In the genomic region with DNA sequence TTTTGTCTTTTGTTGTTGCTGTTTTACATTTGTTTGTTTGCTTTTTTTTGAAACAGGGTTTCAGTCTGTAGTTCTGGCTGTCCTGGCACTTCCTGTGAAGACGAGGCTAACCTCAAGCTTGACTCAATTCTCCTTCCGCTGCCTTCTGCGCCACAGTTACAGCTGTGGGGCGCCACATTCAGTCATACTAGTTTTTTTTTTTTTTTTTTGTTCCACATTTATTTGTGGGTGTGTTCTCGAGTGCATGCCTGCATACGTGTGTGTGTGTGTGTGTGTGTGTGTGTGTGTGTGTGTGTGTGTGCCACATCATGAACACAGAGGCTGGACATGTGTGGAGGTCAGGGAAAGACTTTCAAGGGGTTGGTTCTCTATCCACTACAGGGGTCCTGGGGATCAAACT, we compare ENCODE assay signal across 15 mouse cellular contexts. TPM values are rescaled to one million over a fixed set of nuclear protein-coding genes. Genes with fewer than 3 reads are reported as not detected.
A peak's percentile ranks its signal among the peaks of the same experiment; 100 is the strongest.
DNase-seq lines count a peak whose midpoint lies in the region; ATAC-seq and TF ChIP-seq lines count a peak whose summit lies in the region.
"Had no signal": no experiment of that assay in that cellular context is flagged by ENCODE, and none has a peak within 500 bp of the region (broad histone marks: within the 10 kb centered on the region; RNA-seq: fewer than 3 reads in every experiment).

No protein-coding gene starts in this region.

- DNase-seq in testis, postnatal 10 days (ENCODE audit: low spot score), result no peak
- DNase-seq in left cerebral cortex, adult 2 months (ENCODE audit: extremely low spot score in 1 of 2, low spot score in 2 of 2), result no peak
- no peak for DNase-seq in gastrocnemius, adult 18-20 months (ENCODE audit: low spot score)
- no peak for DNase-seq in testis, postnatal 14 days (ENCODE audit: low spot score)
- DNase-seq: adrenal gland, adult 2 months; cerebellum, postnatal 25 days; liver; lung, adult 2 months had no signal

- WGBS in midbrain, embryonic 16.5 days, result 72% methylated on average over 6 of the region's 6 CpGs

- peaks cover 6% of the 10 kb centered on the region for H3K4me1 ChIP-seq in testis, adult 2 months (ENCODE audit: control insufficient read depth, insufficient read depth, low read length)
- no peaks in the 10 kb centered on the region for H3K4me1 ChIP-seq in midbrain, embryonic 16.5 days (ENCODE audit: control insufficient read depth, insufficient read depth, low read length)
- H3K4me1 ChIP-seq: midbrain, embryonic 10.5 days had no signal

- no peak overlapping the region for H3K27ac ChIP-seq in testis, adult 2 months (ENCODE audit: control insufficient read depth, insufficient read depth, low read depth, low read length)
- H3K27ac ChIP-seq in left cerebral cortex, adult 2 months, result no peak overlapping the region
- H3K27ac ChIP-seq in midbrain, embryonic 16.5 days (ENCODE audit: low read length), result no peak overlapping the region
- H3K27ac ChIP-seq: embryonic facial prominence, embryonic 12.5 days; midbrain, embryonic 10.5 days had no signal

- TF ChIP-seq POLR2A in testis, adult 2 months (IDR thresholded peaks at IDR 0.05; ENCODE audit: control insufficient read depth, low read depth, low read length), result no peak

- no peaks in the 10 kb centered on the region for H3K9me3 ChIP-seq in midbrain, embryonic 16.5 days (replicated peaks; ENCODE audit: control insufficient read depth, low read length, poor library complexity, severe bottlenecking)
- H3K9me3 ChIP-seq: embryonic facial prominence, embryonic 12.5 days; midbrain, embryonic 10.5 days had no signal

- peak overlapping the region; percentile 15 for H3K4me3 ChIP-seq in testis, adult 2 months (ENCODE audit: control insufficient read depth, low read depth, low read length)
- no peak overlapping the region for H3K4me3 ChIP-seq in left cerebral cortex, adult 2 months
- H3K4me3 ChIP-seq in midbrain, embryonic 16.5 days (ENCODE audit: low read depth, low read length), result no peak overlapping the region
- H3K4me3 ChIP-seq: embryonic facial prominence, embryonic 12.5 days; midbrain, embryonic 10.5 days had no signal

- no peak overlapping the region for H3K9ac ChIP-seq in midbrain, embryonic 16.5 days (ENCODE audit: low read depth, low read length)
- H3K9ac ChIP-seq: embryonic facial prominence, embryonic 12.5 days had no signal

- no peaks in the 10 kb centered on the region for H3K36me3 ChIP-seq in testis, adult 2 months (ENCODE audit: control insufficient read depth, insufficient read depth, low read length)
- H3K36me3 ChIP-seq in midbrain, embryonic 16.5 days (ENCODE audit: control insufficient read depth, insufficient read depth, low read length), result no peaks in the 10 kb centered on the region
- H3K36me3 ChIP-seq: embryonic facial prominence, embryonic 12.5 days; midbrain, embryonic 10.5 days had no signal

- intact Hi-C loops in left cerebral cortex, adult 2 months (cut with DNase I), result no loop called here

- no peaks in the 10 kb centered on the region for H3K27me3 ChIP-seq in testis, adult 2 months (ENCODE audit: control insufficient read depth, insufficient read depth, low read length)
- no peaks in the 10 kb centered on the region for H3K27me3 ChIP-seq in midbrain, embryonic 16.5 days (ENCODE audit: control insufficient read depth, insufficient read depth, low read depth, low read length)

- no peak overlapping the region for H3K4me2 ChIP-seq in midbrain, embryonic 16.5 days (ENCODE audit: low read length)
- H3K4me2 ChIP-seq: embryonic facial prominence, embryonic 12.5 days had no signal

- peak; percentile 36; the same call in 1 of the 2 replicates for ATAC-seq in common myeloid progenitor, adult 5-6 weeks (replicated peaks; ENCODE audit: low read depth, poor library complexity, severe bottlenecking)
- peak; percentile 82 for ATAC-seq in neutrophil, adult 5-6 weeks (ENCODE audit: extremely low read depth, insufficient number of reproducible peaks, low FRiP score, poor library complexity, severe bottlenecking)
- no peak for ATAC-seq in midbrain, embryonic 16.5 days
- ATAC-seq: hindbrain, embryonic 16.5 days had no signal

- TF ChIP-seq CTCF in testis, adult 2 months (IDR thresholded peaks at IDR 0.05; ENCODE audit: control insufficient read depth, insufficient read depth, insufficient replicate concordance, low read depth, low read length), result no peak
- no peak for TF ChIP-seq CTCF in left cerebral cortex, adult 2 months (IDR thresholded peaks at IDR 0.05)

RNA-seq across cellular contexts. Expression of a gene that starts 7.3 kb away (rescaled TPM):
- polyA plus RNA-seq in testis, adult 2 months (2012; rRNA removed), result 6.6 and 8.5 TPM in 2 replicates
- not detected in 2 replicates for total RNA-seq in common myeloid progenitor, adult 5-6 weeks (2017)
- total RNA-seq in neutrophil, adult 5-6 weeks (2017), result 12.9 and 15.1 TPM in 2 replicates
- total RNA-seq in left cerebral cortex, adult 2 months (2021), result 10 to 100 TPM; 26.3 to 26.8 TPM
- total RNA-seq in gastrocnemius, adult 18-20 months (2021), result under 1 TPM; 0.50 to 0.53 TPM
- polyA plus RNA-seq in midbrain, embryonic 16.5 days (2015; fragmentation: Nextera tagmentation; extraction: Ambion mirVana), result 10.9 and 11.6 TPM in 2 replicates

RNA-seq across cellular contexts. Expression of a gene that starts 29.7 kb away (rescaled TPM):
- polyA plus RNA-seq in testis, adult 2 months (2012; rRNA removed), result 0.30 and 0.42 TPM in 2 replicates
- total RNA-seq in common myeloid progenitor, adult 5-6 weeks (2017), result 1.3 and 1.4 TPM in 2 replicates
- total RNA-seq in neutrophil, adult 5-6 weeks (2017), result 1.7 and 1.9 TPM in 2 replicates
- total RNA-seq in left cerebral cortex, adult 2 months (2021), result 1 to 10 TPM; 3.9 to 4.5 TPM
- under 1 TPM; 0.45 to 0.53 TPM for total RNA-seq in gastrocnemius, adult 18-20 months (2021)
- polyA plus RNA-seq in midbrain, embryonic 16.5 days (2015; fragmentation: Nextera tagmentation; extraction: Ambion mirVana), result 0.79 and 0.93 TPM in 2 replicates
